Mouse (Mus musculus) kidney, embryonic 14.5 days (tissue): Measurements from ENCODE around the gene Itfg1. TPM values are rescaled to one million over a fixed set of nuclear protein-coding genes. Genes with fewer than 3 reads are reported as not detected.

Experiments
- ATAC-seq: fragments of 200-750 bp; cut with Nextera tagmentation; 2 replicates; pipeline ENCODE4 v1.8.0; 2017; ENCODE audit warnings: moderate number of reproducible peaks, mild to moderate bottlenecking, moderate TSS enrichment, moderate library complexity; ENCODE audit not compliant: low FRiP score, low TSS enrichment
- H3K27ac ChIP-seq: fragments of 300-500 bp; sonication (generic); 2 replicates; pipeline ENCODE4 v1.5.1; 2014; ENCODE audit warnings: low read depth, mild to moderate bottlenecking, low read length, moderate library complexity, mixed read lengths
- H3K27me3 ChIP-seq: fragments of 300-500 bp; sonication (generic); 2 replicates; pipeline ENCODE4 v1.6.1; 2014; ENCODE audit warnings: mild to moderate bottlenecking, low read length; ENCODE audit not compliant: control insufficient read depth, insufficient read depth
- H3K36me3 ChIP-seq: fragments of 300-500 bp; sonication (generic); 2 replicates; pipeline ENCODE4 v1.6.1; 2014; ENCODE audit warnings: low read length, mixed read lengths; ENCODE audit not compliant: control insufficient read depth, insufficient read depth
- H3K4me1 ChIP-seq: fragments of 300-500 bp; sonication (generic); 2 replicates; pipeline ENCODE4 v1.6.1; 2014; ENCODE audit warnings: low read length, mixed read lengths; ENCODE audit not compliant: control insufficient read depth, insufficient read depth
- H3K4me2 ChIP-seq: fragments of 300-500 bp; sonication (generic); replicated peaks from 2 replicates; pipeline ENCODE4 v1.6.1; 2014; ENCODE audit warnings: low read depth, mild to moderate bottlenecking, low read length
- H3K4me3 ChIP-seq: fragments of 300-500 bp; sonication (generic); 2 replicates; pipeline ENCODE4 v1.5.1; 2014; ENCODE audit warnings: mild to moderate bottlenecking, low read length
- H3K9ac ChIP-seq: fragments of 300-500 bp; sonication (generic); 2 replicates; pipeline ENCODE4 v1.6.1; 2014; ENCODE audit warnings: low read depth, mild to moderate bottlenecking, low read length, moderate library complexity
- H3K9me3 ChIP-seq: fragments of 300-500 bp; sonication (generic); 2 replicates; pipeline ENCODE4 v1.6.1; 2016; ENCODE audit warnings: low read length; ENCODE audit not compliant: control insufficient read depth
- WGBS: fragments of 180-500 bp; shearing (Covaris S2); extraction: QIAGEN DNeasy Blood & Tissue Kit; methylation state at CpG from one replicate; pipeline ENCODE4 v1.1.7; 2014; 5-methylcytosine and 5-hydroxymethylcytosine counted together
- polyA plus RNA-seq: library from polyadenylated mRNA; unstranded; fragments of >200 nt; fragmentation: Nextera tagmentation; extraction: Ambion mirVana; gene quantifications from 2 replicates; pipeline ENCODE4 v1.2.1, GENCODE M21; 2014

Gene Itfg1
- polyA plus RNA-seq, 1 experiment from 2014 or later: 90.0 TPM

DNA sequence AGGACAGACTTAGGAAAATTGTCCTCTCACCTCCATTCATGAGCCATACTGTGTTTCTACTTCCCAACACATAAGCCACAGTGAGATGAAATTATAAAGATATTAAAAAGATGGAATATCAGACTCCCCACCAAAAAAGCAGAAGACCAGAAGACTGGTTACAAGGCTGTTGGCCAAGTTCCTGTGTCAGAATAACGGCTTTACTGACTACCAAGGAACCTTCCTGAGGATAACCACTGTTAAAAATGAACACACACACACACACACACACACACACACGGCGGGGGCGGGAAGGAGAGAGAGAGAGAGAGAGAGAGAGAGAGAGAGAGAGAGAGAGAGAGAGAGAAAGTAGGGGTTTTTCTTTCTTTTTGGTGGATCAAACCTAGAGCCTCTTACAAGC, 52.8 kb downstream of the Itfg1 start:
- no peak for ATAC-seq
- Histone ChIP-seq H3K4me3 (no peak overlapping the region), H3K9ac (no peak overlapping the region), H3K4me1 (no peaks in the 10 kb centered on the region), H3K27ac (no peak overlapping the region), H3K4me2 (no peak overlapping the region), H3K36me3 (no peaks in the 10 kb centered on the region), H3K9me3 (no peaks in the 10 kb centered on the region), H3K27me3 (no peaks in the 10 kb centered on the region)
- WGBS: 80% methylated on average over 3 of the region's 4 CpGs

- Histone ChIP-seq H3K27ac (no peak overlapping the region), H3K4me1 (no peaks in the 10 kb centered on the region), H3K4me2 (no peak overlapping the region), H3K9me3 (no peaks in the 10 kb centered on the region), H3K27me3 (no peaks in the 10 kb centered on the region), H3K36me3 (no peaks in the 10 kb centered on the region), H3K4me3 (no peak overlapping the region), H3K9ac (no peak overlapping the region)
- 80% methylated on average over 1 of the region's 1 CpGs for WGBS
- ATAC-seq: no peak
Observed at GRCm38 (mm10) chr8:85785506-85785905, 55.2 kb downstream of the Itfg1 start.

DNA sequence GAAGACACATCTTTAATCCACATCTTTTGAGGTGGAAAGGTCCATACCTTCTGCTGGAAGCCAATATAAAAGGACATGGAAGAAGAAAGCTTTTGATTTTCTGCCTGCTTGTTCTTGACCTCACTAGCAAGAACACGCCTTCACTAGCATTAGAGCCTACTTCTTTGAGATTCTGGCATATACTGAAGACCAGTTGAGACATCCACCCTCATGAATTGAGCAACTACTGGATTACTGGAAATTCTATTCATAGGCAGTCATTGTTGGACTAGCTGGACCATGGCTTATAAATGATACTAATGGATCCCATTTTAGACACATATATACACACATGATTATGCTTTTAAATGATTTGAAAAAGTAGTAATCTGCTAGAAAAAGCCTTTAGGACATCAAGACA, 56.9 kb downstream of the Itfg1 start:
- H3K27me3 ChIP-seq: no peaks in the 10 kb centered on the region
- H3K4me1 ChIP-seq: no peaks in the 10 kb centered on the region
- no peak overlapping the region for H3K4me3 ChIP-seq
- no peaks in the 10 kb centered on the region for H3K9me3 ChIP-seq
- no peak for ATAC-seq
- no peak overlapping the region for H3K27ac ChIP-seq
- no peak overlapping the region for H3K4me2 ChIP-seq
- no peaks in the 10 kb centered on the region for H3K36me3 ChIP-seq
- WGBS: 94% methylated on average over 1 of the region's 1 CpGs
- no peak overlapping the region for H3K9ac ChIP-seq

- ATAC-seq: no peak
- Histone ChIP-seq H3K4me3 (no peak overlapping the region), H3K36me3 (peaks cover 1% of the 10 kb centered on the region; the same call in 1 of the 2 replicates), H3K4me1 (no peaks in the 10 kb centered on the region), H3K9me3 (no peaks in the 10 kb centered on the region), H3K4me2 (no peak overlapping the region), H3K9ac (no peak overlapping the region), H3K27me3 (no peaks in the 10 kb centered on the region), H3K27ac (no peak overlapping the region)
- 93% methylated on average over 3 of the region's 3 CpGs for WGBS
Observed at GRCm38 (mm10) chr8:85780091-85780490, 60.6 kb downstream of the Itfg1 start.

GRCm38 (mm10) chr8:85745053-85745452, 95.7 kb downstream of the Itfg1 start:
- no peaks in the 10 kb centered on the region for H3K4me1 ChIP-seq
- no peak overlapping the region for H3K27ac ChIP-seq
- 92% methylated on average over 2 of the region's 2 CpGs for WGBS
- no peaks in the 10 kb centered on the region for H3K9me3 ChIP-seq
- ATAC-seq: no peak
- no peak overlapping the region for H3K9ac ChIP-seq
- H3K4me2 ChIP-seq: no peak overlapping the region
- no peak overlapping the region for H3K4me3 ChIP-seq
- no peaks in the 10 kb centered on the region for H3K27me3 ChIP-seq
- H3K36me3 ChIP-seq: no peaks in the 10 kb centered on the region

DNA sequence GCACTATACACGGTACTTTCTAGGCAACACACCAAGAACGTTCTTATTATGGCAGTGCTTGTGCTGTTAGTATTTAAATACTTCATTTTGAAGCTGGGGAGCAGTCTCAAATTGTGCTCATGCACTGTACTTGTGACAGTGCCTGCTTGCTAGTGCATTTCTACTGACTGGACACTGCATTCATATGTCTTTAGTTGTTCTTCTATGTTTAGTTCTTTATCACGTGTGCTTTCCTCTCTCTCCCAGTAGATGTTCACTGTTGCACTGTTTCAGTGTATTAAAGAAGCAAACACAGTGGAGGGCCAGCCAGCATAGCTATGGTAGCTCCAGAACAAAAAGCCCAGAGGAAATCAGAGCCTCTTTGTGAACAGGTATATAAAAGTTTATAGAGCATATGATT, 110.2 kb downstream of the Itfg1 start:
- WGBS: 90% methylated on average over 3 of the region's 3 CpGs
- no peak for ATAC-seq
- no peak overlapping the region for H3K4me3 ChIP-seq
- peaks cover 3% of the 10 kb centered on the region for H3K36me3 ChIP-seq
- no peaks in the 10 kb centered on the region for H3K4me1 ChIP-seq
- H3K4me2 ChIP-seq: no peak overlapping the region
- no peaks in the 10 kb centered on the region for H3K27me3 ChIP-seq
- H3K9me3 ChIP-seq: no peaks in the 10 kb centered on the region
- no peak overlapping the region for H3K27ac ChIP-seq
- H3K9ac ChIP-seq: no peak overlapping the region

- Histone ChIP-seq H3K36me3 (peaks cover 5% of the 10 kb centered on the region), H3K4me1 (no peaks in the 10 kb centered on the region), H3K9ac (no peak overlapping the region), H3K4me3 (no peak overlapping the region), H3K27ac (no peak overlapping the region), H3K27me3 (no peaks in the 10 kb centered on the region), H3K9me3 (no peaks in the 10 kb centered on the region), H3K4me2 (no peak overlapping the region)
- ATAC-seq: no peak
- 79% methylated on average over 5 of the region's 5 CpGs for WGBS
Observed at GRCm38 (mm10) chr8:85717271-85717670, 123.5 kb downstream of the Itfg1 start.

GRCm38 (mm10) chr8:85716696-85717095, 124.0 kb downstream of the Itfg1 start:
- H3K27ac ChIP-seq: no peak overlapping the region
- no peak overlapping the region for H3K4me3 ChIP-seq
- ATAC-seq: no peak
- no peak overlapping the region for H3K9ac ChIP-seq
- no peaks in the 10 kb centered on the region for H3K27me3 ChIP-seq
- 88% methylated on average over 4 of the region's 4 CpGs for WGBS
- H3K4me2 ChIP-seq: no peak overlapping the region
- H3K4me1 ChIP-seq: no peaks in the 10 kb centered on the region
- H3K36me3 ChIP-seq: peaks cover 5% of the 10 kb centered on the region
- no peaks in the 10 kb centered on the region for H3K9me3 ChIP-seq

GRCm38 (mm10) chr8:85706988-85707387, 133.7 kb downstream of the Itfg1 start:
- no peak overlapping the region for H3K4me2 ChIP-seq
- H3K27ac ChIP-seq: no peak overlapping the region
- H3K27me3 ChIP-seq: no peaks in the 10 kb centered on the region; the same call in none of the 2 replicates
- H3K9me3 ChIP-seq: no peaks in the 10 kb centered on the region
- WGBS: 69% methylated on average over 2 of the region's 2 CpGs
- no peak overlapping the region for H3K9ac ChIP-seq
- no peak for ATAC-seq
- H3K4me1 ChIP-seq: no peaks in the 10 kb centered on the region
- no peaks in the 10 kb centered on the region for H3K36me3 ChIP-seq
- no peak overlapping the region for H3K4me3 ChIP-seq
